Mouse (Mus musculus) inflammation-experienced regulatory T-cells, adult 16 weeks (primary cell): Measurements from ENCODE around the gene Smim10l1. TPM values are rescaled to one million over a fixed set of nuclear protein-coding genes. Genes with fewer than 3 reads are reported as not detected.

Experiments used
- polyA plus RNA-seq: library from polyadenylated mRNA; unstranded; fragments of 100-300 nt; shearing (Covaris generic); gene quantifications from one replicate; pipeline ENCODE4 v1.2.1, GENCODE M21; 2017

Smim10l1 gene
- 11.4 TPM for polyA plus RNA-seq

GRCm38 (mm10) chr6:133104609-133104921, at the start of gene Smim10l1:
Smim10l1 (plus strand) TSS chr6:133104909.

GRCm38 (mm10) chr6:133055716-133056115, 49.0 kb upstream of the Smim10l1 start, which contains the start of gene Tas2r140:
Tas2r140 (minus strand) TSS chr6:133055816.

Other genes starting within 250 kb of the Smim10l1 start
- not detected for gene Tas2r116, start 249.5 kb upstream of the Smim10l1 start, polyA plus RNA-seq
- gene Tas2r110, start 236.9 kb upstream of the Smim10l1 start, polyA plus RNA-seq: not detected
- not detected for gene Tas2r113, start 211.9 kb upstream of the Smim10l1 start, polyA plus RNA-seq
- not detected for gene Tas2r125, start 195.3 kb upstream of the Smim10l1 start, polyA plus RNA-seq
- not detected for gene Tas2r129, start 153.8 kb upstream of the Smim10l1 start, polyA plus RNA-seq
- gene Tas2r131, start 147.0 kb upstream of the Smim10l1 start, polyA plus RNA-seq: not detected
- not detected for gene Tas2r109, start 123.9 kb upstream of the Smim10l1 start, polyA plus RNA-seq
- gene Tas2r103, start 67.8 kb upstream of the Smim10l1 start, polyA plus RNA-seq: not detected
- gene Tas2r140, start 49.1 kb upstream of the Smim10l1 start, polyA plus RNA-seq: not detected
- gene 5530400C23Rik, start 187.3 kb downstream of the Smim10l1 start, polyA plus RNA-seq: not detected